Mouse (Mus musculus) naive thymus-derived CD4-positive, alpha-beta T cell, adult 2 months (primary cell): Measurements from ENCODE around the gene Izumo1r.

Source experiments
- DNase-seq: peaks from one replicate; pipeline ENCODE4 v3.0.0-alpha.2; 2011; ENCODE audit warnings: low read depth

Gene Izumo1r

DNA sequence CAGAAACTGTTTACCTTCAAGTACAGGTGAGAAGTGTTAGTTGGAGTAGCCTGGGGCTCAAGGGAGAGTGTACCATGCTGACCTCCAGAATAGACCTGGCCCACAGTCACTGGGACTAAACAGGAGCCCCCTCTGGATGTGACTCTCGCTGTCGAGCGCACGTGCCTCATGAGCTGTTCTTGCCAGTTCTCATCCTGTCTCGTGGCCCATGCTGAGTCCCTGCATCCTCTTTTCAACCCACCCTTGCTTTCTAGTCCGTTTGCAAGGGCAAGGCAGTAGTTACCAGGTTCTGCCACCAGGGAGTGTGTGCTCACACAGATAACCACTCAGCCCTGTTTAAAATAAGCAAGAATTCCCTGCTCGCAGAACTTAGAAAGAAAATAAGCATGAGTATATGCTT, 36.8 kb downstream of the Izumo1r start:
- peak; percentile 88 for DNase-seq

DNA sequence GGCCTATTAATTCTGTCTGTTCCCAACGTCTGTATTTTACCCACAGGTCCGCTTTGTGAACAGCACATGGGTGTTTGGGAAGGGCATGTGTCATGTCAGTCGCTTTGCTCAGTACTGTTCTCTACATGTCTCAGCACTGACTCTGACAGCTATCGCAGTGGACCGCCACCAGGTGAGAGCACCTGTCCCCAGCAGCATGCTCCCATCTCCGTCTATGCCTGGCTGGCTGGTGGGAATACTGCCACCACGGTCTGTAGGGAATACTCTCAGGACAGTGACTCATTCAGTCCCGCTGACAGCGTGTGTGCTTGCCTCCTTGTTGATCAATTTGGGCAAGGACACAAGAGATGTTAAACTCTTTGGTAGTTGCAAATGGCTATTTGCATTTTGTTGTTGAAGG, 39.0 kb downstream of the Izumo1r start:
- DNase-seq = no peak

DNA sequence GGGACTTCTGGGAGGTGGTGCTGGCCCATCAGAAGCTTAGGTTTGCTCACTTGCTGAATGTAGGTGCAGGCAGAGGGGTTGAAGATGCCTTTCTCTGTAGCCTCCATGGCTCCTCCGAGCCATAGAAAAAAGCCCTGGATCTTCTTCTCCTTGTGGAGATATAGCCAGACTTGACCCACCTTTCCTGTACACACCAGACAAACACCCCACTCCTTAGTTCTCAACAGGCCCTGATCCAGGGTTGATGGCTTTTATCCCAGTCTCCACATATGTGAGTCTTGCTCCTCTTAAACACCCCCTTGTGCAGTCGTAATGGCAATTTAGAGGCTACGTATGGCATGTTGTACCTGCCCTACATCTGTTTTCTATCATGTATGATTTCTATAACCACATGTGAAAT, 40.6 kb downstream of the Izumo1r start:
- DNase-seq = no peak

DNA sequence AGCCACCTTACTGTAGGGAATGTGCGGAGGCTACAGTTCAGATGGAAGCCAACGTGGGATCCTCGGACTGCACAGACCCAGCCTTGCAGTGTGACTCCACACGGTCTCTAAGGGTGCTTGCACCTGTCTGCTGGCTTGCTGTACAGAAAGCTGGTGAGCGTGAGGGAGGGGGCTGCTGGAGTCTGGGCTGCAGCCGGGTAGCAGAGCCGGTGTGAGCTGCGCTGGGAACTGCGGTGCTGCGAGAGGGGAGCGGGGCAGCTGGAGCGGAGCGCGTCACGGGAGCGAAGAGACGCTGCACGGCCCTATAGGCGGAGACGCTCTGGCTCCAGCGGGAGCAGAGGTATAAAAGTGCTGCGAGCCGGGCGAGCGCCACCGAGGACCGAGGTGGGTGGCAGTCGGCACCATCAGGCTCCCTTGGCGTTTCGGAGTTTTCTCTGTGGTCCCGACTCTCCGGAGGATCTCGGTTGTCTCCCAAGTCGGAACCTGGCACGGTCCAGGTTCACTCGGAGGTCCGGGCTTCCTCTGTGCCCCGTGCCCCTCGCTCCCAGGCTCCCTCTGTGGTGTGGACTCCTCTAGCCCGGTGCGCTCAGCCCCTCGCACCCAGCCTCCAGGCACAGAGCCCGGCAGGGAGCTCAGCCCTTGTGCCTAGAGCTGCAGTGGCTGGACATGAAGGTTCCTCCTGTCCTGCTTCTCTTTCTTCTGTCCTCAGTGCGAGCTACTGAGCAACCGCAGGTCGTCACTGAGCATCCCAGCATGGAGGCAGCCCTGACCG, 43.7 kb downstream of the Izumo1r start, which contains the start of gene Gpr83:
Gpr83 (plus strand) TSS at position 343 of the 772 bp plus-strand sequence.
- DNase-seq = peak; percentile 75

DNA sequence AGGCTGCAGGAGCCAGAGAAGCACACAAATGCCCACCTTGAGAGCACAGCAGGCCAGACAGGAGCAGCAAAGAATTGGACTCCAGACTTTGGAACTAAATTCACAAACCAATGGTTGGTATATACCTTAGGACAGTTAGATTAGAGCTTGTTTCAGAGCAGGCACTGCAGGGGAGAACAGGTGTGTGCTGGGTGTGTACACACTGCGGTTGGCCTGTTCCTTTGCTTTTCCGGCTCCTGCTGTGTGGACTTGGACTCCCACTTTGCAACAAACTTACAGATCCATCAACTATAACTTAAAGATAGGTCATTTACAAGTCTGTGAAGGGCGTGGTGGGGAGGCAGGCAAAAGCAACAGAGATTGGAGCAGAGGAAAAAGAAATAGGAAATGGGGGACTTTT, 45.0 kb downstream of the Izumo1r start:
- DNase-seq = no peak

DNA sequence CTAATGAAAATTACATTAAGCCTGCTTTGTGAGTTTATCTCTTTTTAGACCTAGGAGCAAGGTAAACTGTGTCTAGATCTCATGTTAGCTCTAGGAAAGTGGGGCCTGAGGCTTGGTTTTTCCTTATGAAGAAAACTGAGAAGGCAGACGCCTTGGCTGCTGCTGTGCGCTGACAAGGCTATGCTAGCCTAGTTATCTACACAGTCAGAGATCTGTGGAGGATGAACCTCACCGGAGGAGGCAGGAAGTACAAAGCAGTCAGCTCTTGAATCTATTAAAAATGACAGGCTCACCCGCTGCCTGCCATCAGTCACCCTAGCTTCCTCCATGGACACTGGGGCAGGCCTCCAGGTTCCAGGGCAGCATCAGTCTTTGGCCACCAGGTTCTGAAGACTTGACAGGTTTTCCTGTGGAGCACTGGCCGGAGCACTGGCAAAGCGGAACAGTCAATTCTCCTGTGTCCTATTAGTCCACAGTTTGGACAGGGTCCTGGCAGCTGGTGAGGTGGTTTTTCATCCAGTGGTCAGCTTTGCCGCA, 45.5 kb downstream of the Izumo1r start:
- peak; percentile 44 for DNase-seq

DNA sequence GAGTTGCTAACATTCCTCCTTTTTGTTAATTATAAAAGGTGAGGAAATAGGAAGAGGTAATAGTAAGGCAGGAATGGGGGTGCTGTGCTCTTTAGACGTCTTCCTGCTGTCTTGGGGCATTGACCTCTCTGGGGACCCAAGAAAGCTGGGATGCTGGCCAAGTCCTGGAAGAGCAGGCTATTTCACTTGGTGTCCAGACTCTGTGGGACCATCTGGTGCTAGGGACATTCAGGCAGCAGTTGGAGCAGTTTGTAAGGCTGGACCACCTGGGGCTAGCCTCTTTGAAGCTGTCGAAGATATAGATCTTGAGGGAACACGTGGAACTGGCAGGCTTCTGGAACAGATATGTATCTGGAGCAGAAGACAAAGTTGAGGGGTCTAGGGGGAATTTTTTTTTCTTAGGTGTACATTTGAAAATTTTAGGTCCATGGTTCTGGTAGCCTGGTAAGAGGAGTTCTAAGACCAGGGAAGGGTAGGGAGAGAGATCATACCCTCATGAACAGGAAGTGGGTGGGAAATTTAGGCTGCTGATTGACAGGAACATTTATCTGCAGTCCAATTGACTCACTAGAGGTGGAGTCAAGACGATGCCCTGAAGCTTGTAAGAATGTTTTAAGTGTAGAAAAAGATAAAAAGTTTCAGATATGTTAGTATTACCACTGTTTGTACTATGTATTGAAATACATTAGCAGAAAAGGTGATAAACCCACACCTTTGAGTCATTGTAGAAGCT, 46.7 kb downstream of the Izumo1r start:
- no peak for DNase-seq

DNA sequence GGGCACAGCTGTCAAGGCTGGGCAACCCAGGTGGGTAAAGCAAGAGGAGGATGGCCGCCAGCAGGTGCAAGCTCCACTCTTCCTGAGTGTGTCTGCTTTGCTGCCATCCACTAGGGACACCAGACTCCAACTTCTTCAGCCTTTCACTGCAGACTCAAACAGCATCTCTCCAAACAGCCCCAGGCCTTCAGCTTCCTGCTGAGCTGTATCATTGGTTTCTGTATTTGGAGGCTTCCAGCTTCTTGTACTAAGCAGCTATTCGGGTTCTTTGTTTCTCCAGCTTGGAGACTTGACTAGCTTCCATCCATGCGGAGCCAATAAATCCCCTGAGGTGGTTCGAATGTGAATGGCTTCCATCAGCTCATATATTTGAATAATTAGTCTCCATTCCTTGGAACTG, 49.2 kb downstream of the Izumo1r start:
- no peak for DNase-seq

DNA sequence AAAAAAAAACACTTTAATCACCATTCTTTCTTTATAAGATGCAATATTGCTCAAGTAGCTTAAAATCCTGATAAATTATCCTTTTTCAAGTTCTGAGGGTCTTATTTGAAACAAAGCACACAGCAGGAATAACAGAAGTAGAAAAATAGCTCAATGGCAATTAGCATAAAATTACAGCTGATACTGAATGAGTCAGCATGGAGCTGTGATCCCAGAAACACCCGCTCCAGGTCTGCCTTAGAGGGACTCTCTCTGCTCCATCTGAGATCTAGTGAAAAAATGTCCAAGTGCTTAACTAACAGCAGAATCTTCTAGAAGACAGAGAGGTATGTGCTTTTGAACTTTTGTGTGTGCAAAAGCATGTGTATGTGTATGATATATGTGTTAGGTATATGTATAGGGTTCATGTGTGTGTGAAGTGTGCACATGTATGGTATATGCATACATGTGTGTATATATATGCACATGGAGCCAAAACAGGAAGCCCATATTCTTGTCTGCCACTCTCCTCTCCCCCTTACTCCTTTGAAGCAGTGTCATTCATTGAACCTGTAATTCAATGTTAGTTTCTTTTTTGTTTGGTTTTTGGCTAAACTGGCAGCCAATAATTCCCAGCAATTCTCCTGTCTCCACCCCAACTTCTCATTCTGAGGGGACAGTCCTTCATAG, 55.3 kb downstream of the Izumo1r start:
- DNase-seq = no peak

DNA sequence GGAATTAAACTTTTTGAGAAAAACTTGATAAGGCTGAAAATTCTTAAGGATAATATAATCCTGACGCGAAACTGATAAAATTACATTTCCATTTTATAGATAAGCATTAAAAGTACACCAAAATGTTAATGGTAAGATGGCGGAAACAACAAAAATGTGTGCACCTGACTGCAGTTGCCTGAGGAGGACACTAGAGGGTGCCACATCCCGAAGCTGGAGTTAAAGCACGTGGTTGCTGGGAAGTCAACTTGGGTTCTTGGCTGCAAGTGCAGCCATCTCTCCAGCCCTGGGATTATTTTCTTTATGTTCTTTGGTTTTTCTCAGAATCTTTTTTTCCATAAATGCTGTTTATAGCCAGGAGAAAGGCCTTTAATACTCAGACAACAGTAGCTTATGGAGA, 57.3 kb downstream of the Izumo1r start:
- DNase-seq = peak; percentile 59

DNA sequence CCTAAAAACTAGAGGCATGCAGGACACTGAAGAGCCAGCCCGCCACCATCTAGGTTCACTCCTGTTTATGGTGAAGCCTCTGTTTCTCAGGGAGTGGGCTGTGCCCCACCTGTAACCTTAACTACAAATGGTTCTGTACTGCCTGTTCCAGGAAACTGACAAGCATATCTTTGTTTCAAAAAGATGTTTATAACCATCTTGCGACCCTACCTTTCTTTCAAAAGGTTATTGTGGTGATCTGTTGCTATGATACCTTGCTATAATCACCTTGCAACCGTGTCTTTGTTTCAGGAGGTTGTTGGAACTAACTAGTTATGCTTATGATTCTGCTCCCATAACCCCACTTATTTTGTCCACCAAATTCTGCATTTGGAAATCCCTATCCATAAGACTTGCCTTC, 59.8 kb downstream of the Izumo1r start:
- no peak for DNase-seq

DNA sequence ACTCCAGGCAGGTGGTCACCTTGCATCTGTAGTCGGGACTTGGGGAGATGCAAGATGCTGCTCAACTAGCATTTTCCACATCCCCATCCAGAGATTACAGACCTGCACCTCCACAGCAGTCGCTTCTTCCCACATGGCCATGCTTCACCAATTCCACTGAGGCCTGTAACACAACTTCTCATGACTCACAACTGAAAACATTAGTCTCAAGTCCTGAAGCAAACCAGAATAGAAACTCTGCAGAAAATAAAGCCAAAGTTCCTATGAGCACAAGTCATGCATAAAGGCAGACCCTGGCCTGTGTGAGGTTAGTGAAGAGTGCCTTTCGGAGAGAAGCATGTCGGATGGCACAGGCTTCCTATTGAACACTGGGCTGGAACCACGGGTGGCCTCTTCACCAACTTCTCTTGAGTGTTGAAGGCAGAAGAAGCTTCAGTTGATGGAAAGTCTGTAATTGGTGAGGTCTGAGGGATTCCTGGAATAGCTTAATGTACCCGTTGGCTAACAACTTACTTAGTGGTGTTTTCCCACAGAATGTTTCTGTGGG, 60.4 kb downstream of the Izumo1r start:
- no peak for DNase-seq

DNA sequence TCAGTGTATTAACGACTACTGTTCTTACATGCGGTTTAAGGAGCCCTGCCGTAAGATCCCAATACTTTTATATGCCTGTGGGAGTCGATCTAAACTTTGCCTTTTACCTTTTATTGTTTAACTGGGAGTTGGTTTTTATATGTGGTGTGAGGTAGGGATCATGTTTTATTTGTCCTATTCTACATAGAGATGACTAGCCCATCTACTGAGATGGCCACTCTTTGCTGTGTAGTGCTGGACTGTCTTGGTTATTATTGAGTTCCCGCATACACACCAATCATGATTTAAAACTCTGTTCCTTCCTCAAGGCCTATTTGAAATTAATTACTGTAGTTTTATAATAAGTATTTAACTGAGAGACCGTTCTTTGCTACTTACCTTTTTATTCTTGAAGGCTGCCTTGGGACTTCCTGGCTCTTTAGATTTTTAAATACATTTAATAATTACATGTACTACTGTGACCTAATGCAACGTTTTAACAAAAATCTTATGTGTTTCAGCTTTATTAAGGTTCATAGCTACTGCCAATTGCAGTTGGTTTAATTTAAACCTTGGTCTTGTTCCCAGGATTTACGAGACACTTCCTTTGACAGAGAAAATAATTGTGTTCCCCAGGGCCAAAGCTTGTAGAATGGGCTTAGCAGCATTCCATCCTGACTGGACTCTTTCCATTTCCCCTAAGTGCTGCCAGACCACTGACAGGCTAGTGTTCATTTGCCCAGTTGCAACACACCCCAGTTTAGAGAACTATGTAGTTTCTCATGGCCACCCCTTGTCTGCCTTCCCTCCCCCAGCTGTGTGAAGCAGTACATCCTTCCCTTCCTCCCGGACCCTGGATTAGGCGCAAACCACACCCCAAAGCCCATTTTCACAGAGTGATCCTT, 61.6 kb downstream of the Izumo1r start:
- DNase-seq = no peak

DNA sequence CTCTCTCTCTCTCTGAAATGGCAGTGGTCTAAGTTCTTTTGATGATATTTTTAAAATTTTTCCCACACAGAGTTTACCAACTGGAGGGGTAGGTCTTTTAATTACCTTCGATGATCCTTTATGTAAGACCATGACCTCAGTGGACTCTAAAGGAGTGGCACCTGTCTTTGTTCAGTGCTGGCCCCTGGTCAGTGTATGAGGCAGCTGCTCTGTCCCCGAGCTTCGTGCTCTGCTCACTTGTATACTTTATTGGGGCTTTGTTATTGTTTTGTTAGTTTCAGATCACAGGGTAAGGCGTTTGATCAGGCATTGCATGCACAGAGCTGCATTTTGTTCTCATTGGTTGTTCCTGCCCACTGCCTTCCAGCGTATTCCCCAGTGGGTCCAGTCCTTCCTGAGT, 63.8 kb downstream of the Izumo1r start:
- no peak for DNase-seq

DNA sequence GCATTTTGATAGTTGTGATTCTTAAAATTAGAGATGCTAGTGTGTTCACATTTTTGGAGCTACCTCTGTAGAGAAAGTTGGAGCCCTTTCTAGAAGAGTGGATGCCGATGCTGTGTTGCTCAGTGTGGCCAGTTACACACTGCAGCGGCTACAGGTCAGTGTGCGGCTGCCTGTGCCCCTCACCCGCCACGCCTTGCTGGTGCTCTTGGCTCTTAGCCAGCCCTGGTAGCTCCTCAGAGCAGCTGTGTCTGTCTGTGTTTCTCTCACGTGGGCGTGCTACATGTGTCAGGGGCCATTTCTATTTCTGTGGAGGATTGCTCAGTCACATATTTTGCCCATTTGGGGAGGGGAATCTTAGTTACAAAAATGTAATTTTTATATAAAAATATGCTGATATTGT, 64.2 kb downstream of the Izumo1r start:
- DNase-seq = no peak
